Mouse (Mus musculus) thymus, adult 2 months (tissue): ENCODE results near the gene Kpnb1. TPM values are rescaled to one million over a fixed set of nuclear protein-coding genes. Genes with fewer than 3 reads are reported as not detected.
"Not testable (repeated sequence)": the region's sequence is repeated elsewhere in the genome, so short reads cannot be mapped to it uniquely, and the experiment has no call there.

ENCODE experiments used
- DNase-seq: peaks from one replicate; pipeline ENCODE4 v3.0.0; 2021
- H3K27ac ChIP-seq: fragments of 200-500 bp; 2 replicates; pipeline ENCODE4 v1.5.1; 2012; ENCODE audit warnings: low read length, control low read depth; ENCODE audit not compliant: control insufficient read depth, insufficient read depth
- H3K27me3 ChIP-seq: fragments of 200-500 bp; 2 replicates; pipeline ENCODE4 v1.6.1; 2012; ENCODE audit warnings: mild to moderate bottlenecking, low read length, moderate library complexity, mixed read lengths; ENCODE audit not compliant: control insufficient read depth, insufficient read depth
- H3K36me3 ChIP-seq: fragments of 200-500 bp; 2 replicates; pipeline ENCODE4 v1.6.1; 2012; ENCODE audit warnings: mild to moderate bottlenecking, low read length, moderate library complexity; ENCODE audit not compliant: control insufficient read depth, insufficient read depth
- H3K4me1 ChIP-seq: fragments of 200-500 bp; replicated peaks from 2 replicates; pipeline ENCODE4 v1.6.1; 2012; ENCODE audit warnings: low read length; ENCODE audit not compliant: control insufficient read depth, insufficient read depth
- H3K4me3 ChIP-seq: fragments of 200-500 bp; 2 replicates; pipeline ENCODE4 v1.5.1; 2012; ENCODE audit warnings: mild to moderate bottlenecking, low read length, control low read depth, moderate library complexity; ENCODE audit not compliant: control insufficient read depth, insufficient read depth
- CTCF ChIP-seq: fragments of 200-500 bp; IDR thresholded peaks from 2 replicates; pipeline ENCODE4 v1.5.1; 2012; ENCODE audit warnings: mild to moderate bottlenecking, control low read depth, low read length, moderate library complexity, borderline replicate concordance; ENCODE audit not compliant: control insufficient read depth, poor library complexity, insufficient read depth; ENCODE audit errors: extremely low read depth
- POLR2A ChIP-seq: fragments of 200-500 bp; IDR thresholded peaks from 2 replicates; pipeline ENCODE4 v1.6.1; 2012; ENCODE audit warnings: mild to moderate bottlenecking, low read length, control low read depth, moderate library complexity; ENCODE audit not compliant: control insufficient read depth, poor library complexity, insufficient read depth; ENCODE audit errors: extremely low read depth
- WGBS: fragments of 180-500 bp; shearing (Covaris S2); methylation state at CpG from one replicate; pipeline ENCODE4 v1.1.7; 2018; 5-methylcytosine and 5-hydroxymethylcytosine counted together
- polyA plus RNA-seq: library from polyadenylated mRNA; depleted of rRNA; stranded (reverse); fragments of >200 nt; gene quantifications from 2 replicates; pipeline ENCODE4 v1.2.3, GENCODE M21; 2012

Kpnb1 gene
- polyA plus RNA-seq, 1 experiment = 60.8 TPM

- WGBS = 7% methylated on average over 5 of the region's 5 CpGs
- peak; percentile 74 for DNase-seq
- Histone ChIP-seq H3K4me3 (no peak overlapping the region), H3K27me3 (no peaks in the 10 kb centered on the region), H3K27ac (no peak overlapping the region), H3K36me3 (no peaks in the 10 kb centered on the region), H3K4me1 (no peaks in the 10 kb centered on the region)
- TF ChIP-seq POLR2A = no peak
- TF ChIP-seq CTCF = peak; percentile 51; the same call in 1 of the 2 replicates
Observed at GRCm38 (mm10) chr11:97198601-97199000, 10.9 kb upstream of the Kpnb1 start.

- no peak for DNase-seq
- Histone ChIP-seq H3K27ac (no peak overlapping the region), H3K27me3 (no peaks in the 10 kb centered on the region), H3K4me1 (no peaks in the 10 kb centered on the region), H3K36me3 (no peaks in the 10 kb centered on the region), H3K4me3 (no peak overlapping the region)
- WGBS = 91% methylated on average over 8 of the region's 8 CpGs
- no peak for TF ChIP-seq POLR2A
- TF ChIP-seq CTCF = no peak
Observed at GRCm38 (mm10) chr11:97197021-97197420, 9.3 kb upstream of the Kpnb1 start.

- DNase-seq = no peak
- H3K4me1 ChIP-seq = no peaks in the 10 kb centered on the region
Observed at GRCm38 (mm10) chr11:97196541-97196940, 8.9 kb upstream of the Kpnb1 start.

GRCm38 (mm10) chr11:97192621-97192951, 4.9 kb upstream of the Kpnb1 start:
- Histone ChIP-seq H3K36me3 (no peaks in the 10 kb centered on the region), H3K27me3 (no peaks in the 10 kb centered on the region), H3K27ac (no peak overlapping the region), H3K4me3 (no peak overlapping the region), H3K4me1 (peaks cover 2% of the 10 kb centered on the region; the same call in 1 of the 2 replicates)
- no peak for DNase-seq
- no peak for TF ChIP-seq CTCF
- no peak for TF ChIP-seq POLR2A

More at GRCm38 (mm10) chr11:97196541-97196940, 8.9 kb upstream of the Kpnb1 start:
- H3K4me3 ChIP-seq = no peak overlapping the region
- TF ChIP-seq POLR2A (no peak), CTCF (no peak)
- 89% methylated on average over 12 of the region's 12 CpGs for WGBS
- no peak overlapping the region for H3K27ac ChIP-seq
- H3K27me3 ChIP-seq = no peaks in the 10 kb centered on the region
- no peaks in the 10 kb centered on the region for H3K36me3 ChIP-seq

GRCm38 (mm10) chr11:97191915-97192620, 4.4 kb upstream of the Kpnb1 start:
- 84% methylated on average over 6 of the region's 6 CpGs for WGBS
- DNase-seq = no peak
- TF ChIP-seq POLR2A (no peak), CTCF (no peak)

GRCm38 (mm10) chr11:97190992-97191391, 3.3 kb upstream of the Kpnb1 start:
- Histone ChIP-seq H3K27me3 (no peaks in the 10 kb centered on the region), H3K27ac (no peak overlapping the region), H3K4me3 (no peak overlapping the region), H3K4me1 (peaks cover 5% of the 10 kb centered on the region), H3K36me3 (no peaks in the 10 kb centered on the region)
- 19% methylated on average over 6 of the region's 6 CpGs for WGBS
- no peak for DNase-seq
- TF ChIP-seq CTCF (no peak), POLR2A (no peak)

More at GRCm38 (mm10) chr11:97191915-97192620, 4.4 kb upstream of the Kpnb1 start:
- Histone ChIP-seq H3K4me3 (no peak overlapping the region), H3K4me1 (peaks cover 2% of the 10 kb centered on the region; the same call in 1 of the 2 replicates), H3K27me3 (no peaks in the 10 kb centered on the region), H3K27ac (no peak overlapping the region), H3K36me3 (no peaks in the 10 kb centered on the region)

GRCm38 (mm10) chr11:97189645-97190044, 2.0 kb upstream of the Kpnb1 start:
- DNase-seq, H3K4me1 ChIP-seq, H3K27ac ChIP-seq, H3K27me3 ChIP-seq, H3K36me3 ChIP-seq, H3K4me3 ChIP-seq: not testable (repeated sequence)
- WGBS = 93% methylated on average over 6 of the region's 6 CpGs
